Mouse (Mus musculus) left cerebral cortex, postnatal 25 days (tissue): ENCODE measurements around the gene Nhlh2. TPM values are rescaled to one million over a fixed set of nuclear protein-coding genes. Genes with fewer than 3 reads are reported as not detected.

Experiments
- DNase-seq, 2 experiments: peaks; one replicate each; pipeline ENCODE4 v3.0.0; 2022; ENCODE audit warnings: low spot score in 2 of 2, mixed read lengths in 1 of 2
- intact Hi-C: fragments of 180-260 bp; cut with DNase I; formaldehyde crosslinking; loops from one replicate; pipeline ENCODE4 v1.15.1; 2025
- total RNA-seq, 2 experiments: library from RNA; stranded (reverse); gene quantifications; 2 replicates each; pipeline ENCODE4 v1.2.3; 2021

Nhlh2 gene
- total RNA-seq, 2 experiments from 2014 or later: 0.18 to 0.27 TPM

- intact Hi-C loops: no loop called here
- no peak for DNase-seq
These were observed 13.5 kb downstream of the Nhlh2 start for GRCm38 (mm10) chr3:102023337-102023736.

- DNase-seq: no peak
- intact Hi-C loops: no loop called here
These were observed 14.0 kb downstream of the Nhlh2 start for GRCm38 (mm10) chr3:102023829-102024228.

- DNase-seq: no peak
- intact Hi-C loops: no loop called here
These were observed 15.1 kb downstream of the Nhlh2 start for GRCm38 (mm10) chr3:102024981-102025451.

GRCm38 (mm10) chr3:102025659-102026058, 15.8 kb downstream of the Nhlh2 start:
- intact Hi-C loops: no loop called here
- DNase-seq: no peak

- DNase-seq: no peak
- intact Hi-C loops: no loop called here
These were observed 18.0 kb downstream of the Nhlh2 start for GRCm38 (mm10) chr3:102027880-102028279.

- DNase-seq: no peak
- intact Hi-C loops: no loop called here
These were observed 27.9 kb downstream of the Nhlh2 start for GRCm38 (mm10) chr3:102037806-102038205.

- intact Hi-C loops: no loop called here
These were observed 28.7 kb downstream of the Nhlh2 start for GRCm38 (mm10) chr3:102038608-102039007.

GRCm38 (mm10) chr3:102041632-102042031, 31.8 kb downstream of the Nhlh2 start:
- intact Hi-C loops: no loop called here
- DNase-seq: no peak

More at GRCm38 (mm10) chr3:102038608-102039007, 28.7 kb downstream of the Nhlh2 start:
- no peak for DNase-seq

GRCm38 (mm10) chr3:102045071-102045470, 35.2 kb downstream of the Nhlh2 start:
- DNase-seq: peak in 1 of 2 experiments; percentile 17
- intact Hi-C loops: no loop called here

- intact Hi-C loops: no loop called here
- DNase-seq: no peak
These were observed 37.7 kb downstream of the Nhlh2 start for GRCm38 (mm10) chr3:102047532-102047931.

- no peak for DNase-seq
- intact Hi-C loops: no loop called here
These were observed 39.6 kb downstream of the Nhlh2 start for GRCm38 (mm10) chr3:102049207-102050104.

- no peak for DNase-seq
- intact Hi-C loops: no loop called here
These were observed 42.2 kb downstream of the Nhlh2 start for GRCm38 (mm10) chr3:102052036-102052435.

GRCm38 (mm10) chr3:102053293-102053692, 43.4 kb downstream of the Nhlh2 start:
- no peak for DNase-seq
- intact Hi-C loops: no loop called here

- intact Hi-C loops: no loop called here
- no peak for DNase-seq
These were observed 46.0 kb downstream of the Nhlh2 start for GRCm38 (mm10) chr3:102055878-102056277.

- intact Hi-C loops: loop anchor here (5.0 kb wide), 1 partner anchor 163 kb away; no protein-coding TSS in a partner anchor
- DNase-seq: no peak
These were observed 50.2 kb downstream of the Nhlh2 start for GRCm38 (mm10) chr3:102060065-102060464.

GRCm38 (mm10) chr3:102061923-102062670, 52.2 kb downstream of the Nhlh2 start:
- DNase-seq: peak; percentile 33 to 47

GRCm38 (mm10) chr3:102062671-102063010, 52.8 kb downstream of the Nhlh2 start:
- no peak for DNase-seq
- intact Hi-C loops: loop anchor here (5.0 kb wide), 1 partner anchor 165 kb away; no protein-coding TSS in a partner anchor

More at GRCm38 (mm10) chr3:102061923-102062670, 52.2 kb downstream of the Nhlh2 start:
- intact Hi-C loops: loop anchor here (5.0 kb wide), 1 partner anchor 165 kb away; no protein-coding TSS in a partner anchor

GRCm38 (mm10) chr3:102063273-102064120, 53.6 kb downstream of the Nhlh2 start:
- intact Hi-C loops: loop anchor here (5.0 kb wide), 1 partner anchor 166 kb away; no protein-coding TSS in a partner anchor
- DNase-seq: no peak

- no peak for DNase-seq
- intact Hi-C loops: loop anchor here (5.0 kb wide), 1 partner anchor 167 kb away; no protein-coding TSS in a partner anchor
These were observed 54.7 kb downstream of the Nhlh2 start for GRCm38 (mm10) chr3:102064566-102064965.
